Mouse (Mus musculus): ENCODE measurements around the gene Map4k3. TPM values are rescaled to one million over a fixed set of nuclear protein-coding genes. Genes with fewer than 3 reads are reported as not detected.

Map4k3 gene
- polyA plus RNA-seq, 1 experiment from 2014 or later, result 5.5 TPM

DNA sequence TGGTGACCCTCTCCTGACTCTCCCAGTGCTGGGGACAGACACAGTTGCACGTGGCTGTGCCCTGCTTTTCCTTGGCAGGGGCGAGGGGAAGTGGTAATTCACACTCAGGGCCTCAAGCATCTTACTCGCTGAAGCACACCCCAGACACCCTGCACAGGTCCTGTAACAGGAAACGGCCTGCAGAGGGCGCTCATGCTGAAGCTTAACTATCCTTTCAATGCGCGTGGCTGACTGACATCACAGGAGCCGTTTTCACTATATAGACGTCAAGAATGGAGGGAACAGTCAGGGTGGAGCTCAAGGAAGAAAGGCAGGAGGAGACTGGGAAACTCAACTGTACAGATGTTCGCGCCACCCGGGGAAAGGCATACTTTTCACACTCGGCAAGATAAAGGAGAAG, 126.9 kb downstream of the Map4k3 start:
- H3K4me2 ChIP-seq (ENCODE audit: low read depth, low read length), result no peak overlapping the region
- ATAC-seq (no peak), DNase-seq (peak; percentile 40)
- H3K36me3 ChIP-seq (replicated peaks; ENCODE audit: insufficient read depth, low read length), result peaks cover 41% of the 10 kb centered on the region
- no peaks in the 10 kb centered on the region for H3K27me3 ChIP-seq (ENCODE audit: insufficient read depth, low read length)
- no peak overlapping the region for H3K4me3 ChIP-seq (ENCODE audit: low read depth, low read length)
- no peak overlapping the region for H3K9ac ChIP-seq (replicated peaks)
- 70% methylated on average over 13 of the region's 13 CpGs for WGBS (ENCODE audit: insufficient replicate concordance)
- TF ChIP-seq EP300 (IDR thresholded peaks at IDR 0.05; ENCODE audit: low read depth) (no peak), CTCF (IDR thresholded peaks at IDR 0.05; ENCODE audit: low read depth) (peak; percentile 48)
- H3K9me3 ChIP-seq (ENCODE audit: low read length), result no peaks in the 10 kb centered on the region
- H3K4me1 ChIP-seq (ENCODE audit: insufficient read depth), result no peaks in the 10 kb centered on the region
- no peak overlapping the region for H3K27ac ChIP-seq (ENCODE audit: low read depth)

DNA sequence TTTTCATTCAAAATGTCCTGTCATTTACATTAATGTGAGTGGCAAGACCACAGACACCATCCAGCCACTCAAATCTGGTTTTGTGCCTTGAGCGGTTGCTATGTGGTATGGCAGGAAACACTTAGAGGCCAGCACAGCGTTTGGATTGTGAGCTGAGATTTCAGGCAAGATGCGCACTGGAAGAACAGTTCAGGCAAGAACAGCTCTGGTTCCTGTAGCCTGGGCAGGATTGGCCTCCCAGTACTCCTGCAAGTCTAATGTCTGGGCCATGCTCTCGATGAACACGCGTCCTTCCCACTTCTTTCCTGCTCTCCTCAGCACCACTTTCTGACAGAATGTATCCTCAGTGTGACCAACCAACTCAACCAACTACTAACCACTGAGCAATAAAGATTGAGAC, 145.2 kb downstream of the Map4k3 start:
- ATAC-seq, result no peak
- Histone ChIP-seq H3K27ac (ENCODE audit: low read depth) (no peak overlapping the region), H3K4me2 (ENCODE audit: low read depth, low read length) (no peak overlapping the region), H3K4me3 (ENCODE audit: low read depth, low read length) (no peak overlapping the region), H3K27me3 (ENCODE audit: insufficient read depth, low read length) (no peaks in the 10 kb centered on the region), H3K9me3 (ENCODE audit: low read length) (no peaks in the 10 kb centered on the region), H3K9ac (replicated peaks) (no peak overlapping the region), H3K36me3 (replicated peaks; ENCODE audit: insufficient read depth, low read length) (0 out of 2 replicates have a peak, but pooled peaks cover 6% of the 10 kb centered on the region), H3K4me1 (ENCODE audit: insufficient read depth) (no peaks in the 10 kb centered on the region)
- no peak for DNase-seq
- 81% methylated on average over 6 of the region's 6 CpGs for WGBS (ENCODE audit: insufficient replicate concordance)
- TF ChIP-seq CTCF (IDR thresholded peaks at IDR 0.05; ENCODE audit: low read depth) (no peak), EP300 (IDR thresholded peaks at IDR 0.05; ENCODE audit: low read depth) (no peak)

- Histone ChIP-seq H3K9ac (replicated peaks) (no peak overlapping the region), H3K36me3 (replicated peaks; ENCODE audit: insufficient read depth, low read length) (0 out of 2 replicates have a peak, but pooled peaks cover 6% of the 10 kb centered on the region), H3K27ac (ENCODE audit: low read depth) (no peak overlapping the region), H3K9me3 (ENCODE audit: low read length) (no peaks in the 10 kb centered on the region), H3K4me1 (ENCODE audit: insufficient read depth) (peaks cover 10% of the 10 kb centered on the region), H3K27me3 (ENCODE audit: insufficient read depth, low read length) (no peaks in the 10 kb centered on the region), H3K4me2 (ENCODE audit: low read depth, low read length) (no peak overlapping the region), H3K4me3 (ENCODE audit: low read depth, low read length) (no peak overlapping the region)
- no peak for DNase-seq
- TF ChIP-seq EP300 (IDR thresholded peaks at IDR 0.05; ENCODE audit: low read depth) (no peak), CTCF (IDR thresholded peaks at IDR 0.05; ENCODE audit: low read depth) (no peak)
- 82% methylated on average over 6 of the region's 6 CpGs for WGBS (ENCODE audit: insufficient replicate concordance)
- no peak for ATAC-seq
Measured at GRCm38 (mm10) chr17:80579901-80580300, 148.4 kb downstream of the Map4k3 start.

GRCm38 (mm10) chr17:80579089-80579488, 149.2 kb downstream of the Map4k3 start:
- Histone ChIP-seq H3K9me3 (ENCODE audit: low read length) (no peaks in the 10 kb centered on the region), H3K27ac (ENCODE audit: low read depth) (no peak overlapping the region), H3K27me3 (ENCODE audit: insufficient read depth, low read length) (no peaks in the 10 kb centered on the region), H3K9ac (replicated peaks) (no peak overlapping the region), H3K4me1 (ENCODE audit: insufficient read depth) (peaks cover 10% of the 10 kb centered on the region), H3K4me3 (ENCODE audit: low read depth, low read length) (no peak overlapping the region), H3K4me2 (ENCODE audit: low read depth, low read length) (no peak overlapping the region), H3K36me3 (replicated peaks; ENCODE audit: insufficient read depth, low read length) (0 out of 2 replicates have a peak, but pooled peaks cover 6% of the 10 kb centered on the region)
- no peak for ATAC-seq
- 87% methylated on average over 9 of the region's 9 CpGs for WGBS (ENCODE audit: insufficient replicate concordance)
- no peak for DNase-seq
- TF ChIP-seq EP300 (IDR thresholded peaks at IDR 0.05; ENCODE audit: low read depth) (no peak), CTCF (IDR thresholded peaks at IDR 0.05; ENCODE audit: low read depth) (no peak)

GRCm38 (mm10) chr17:80578041-80578440, 150.2 kb downstream of the Map4k3 start:
- H3K4me2 ChIP-seq (ENCODE audit: low read depth, low read length), result no peak overlapping the region
- H3K9ac ChIP-seq (replicated peaks), result no peak overlapping the region
- H3K27ac ChIP-seq (ENCODE audit: low read depth), result no peak overlapping the region
- TF ChIP-seq EP300 (IDR thresholded peaks at IDR 0.05; ENCODE audit: low read depth), result no peak
- no peak for TF ChIP-seq CTCF (IDR thresholded peaks at IDR 0.05; ENCODE audit: low read depth)
- ATAC-seq, result no peak
- no peak for DNase-seq
- no peak overlapping the region for H3K4me3 ChIP-seq (ENCODE audit: low read depth, low read length)
- H3K36me3 ChIP-seq (replicated peaks; ENCODE audit: insufficient read depth, low read length), result 0 out of 2 replicates have a peak, but pooled peaks cover 6% of the 10 kb centered on the region
- H3K9me3 ChIP-seq (ENCODE audit: low read length), result no peaks in the 10 kb centered on the region
- WGBS (ENCODE audit: insufficient replicate concordance), result 71% methylated on average over 1 of the region's 1 CpGs
- no peaks in the 10 kb centered on the region for H3K27me3 ChIP-seq (ENCODE audit: insufficient read depth, low read length)
- peaks cover 10% of the 10 kb centered on the region for H3K4me1 ChIP-seq (ENCODE audit: insufficient read depth)

DNA sequence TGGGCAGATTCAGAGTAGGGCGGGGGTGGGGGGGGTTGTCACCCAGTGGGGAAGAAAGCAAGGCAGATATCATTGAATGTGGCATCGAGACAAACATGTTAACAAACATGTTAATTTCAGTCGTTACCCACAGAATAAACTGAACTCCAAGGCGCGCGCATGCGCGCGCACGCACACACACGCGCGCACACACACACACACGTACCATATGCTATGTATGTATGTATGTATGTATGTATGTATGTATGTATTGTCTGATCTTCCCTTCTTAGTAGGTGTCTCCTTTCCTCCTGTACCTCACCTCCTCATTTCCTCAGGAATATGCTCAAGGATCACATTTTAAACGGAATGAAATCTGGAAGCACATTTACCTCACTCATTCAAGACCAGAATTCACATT, 150.6 kb downstream of the Map4k3 start, which contains the start of gene Cdkl4:
Cdkl4 (minus strand) TSS at position 175 of the 400 bp plus-strand sequence.
- Histone ChIP-seq H3K36me3 (replicated peaks; ENCODE audit: insufficient read depth, low read length) (0 out of 2 replicates have a peak, but pooled peaks cover 6% of the 10 kb centered on the region), H3K27ac (ENCODE audit: low read depth) (no peak within 1 kb of the TSS), H3K4me1 (ENCODE audit: insufficient read depth) (peaks cover 10% of the 10 kb centered on the region), H3K9me3 (ENCODE audit: low read length) (no peaks in the 10 kb centered on the region), H3K27me3 (ENCODE audit: insufficient read depth, low read length) (no peaks in the 10 kb centered on the region), H3K4me3 (ENCODE audit: low read depth, low read length) (peak within 1 kb of the TSS; percentile 43), H3K4me2 (ENCODE audit: low read depth, low read length) (peak within 1 kb of the TSS; percentile 79), H3K9ac (replicated peaks) (peak within 1 kb of the TSS; percentile 35; the same call in 1 of the 2 replicates)
- DNase-seq (no peak), ATAC-seq (no peak)
- 71% methylated on average over 15 of the region's 15 CpGs for WGBS (ENCODE audit: insufficient replicate concordance)
- TF ChIP-seq CTCF (IDR thresholded peaks at IDR 0.05; ENCODE audit: low read depth) (no peak), EP300 (IDR thresholded peaks at IDR 0.05; ENCODE audit: low read depth) (no peak)

Data from liver, postnatal 0 days (tissue).